Mouse (Mus musculus) macrophage (primary cell): ENCODE measurements around the gene Gon4l. TPM values are rescaled to one million over a fixed set of nuclear protein-coding genes. Genes with fewer than 3 reads are reported as not detected.

Experiments
- H3K27ac ChIP-seq: fragments of 350-480 bp; formaldehyde crosslinking; 2 replicates; pipeline ENCODE4 v1.9.0; 2021
- H3K36me3 ChIP-seq: fragments of 350-480 bp; formaldehyde crosslinking; 2 replicates; pipeline ENCODE4 v1.9.0; 2021; ENCODE audit errors: inconsistent target
- H3K4me3 ChIP-seq: fragments of 350-480 bp; formaldehyde crosslinking; 2 replicates; pipeline ENCODE4 v1.9.0; 2021; ENCODE audit errors: inconsistent target
- H3K79me2 ChIP-seq: fragments of 350-480 bp; formaldehyde crosslinking; 2 replicates; pipeline ENCODE4 v1.9.0; 2021; ENCODE audit errors: inconsistent target
- WGBS: methylation state at CpG from one replicate; pipeline ENCODE4 v1.1.7; 2026; ENCODE audit warnings: inconsistent platforms; ENCODE audit not compliant: missing documents; 5-methylcytosine and 5-hydroxymethylcytosine counted together
- polyA plus RNA-seq: library from polyadenylated mRNA; stranded (reverse); fragments of 250-400 nt; gene quantifications from 3 replicates; pipeline ENCODE4 v1.2.4, GENCODE M21; 2018; ENCODE audit warnings: inconsistent platforms

The Gon4l gene
- polyA plus RNA-seq, 1 experiment from 2014 or later: 13.8 TPM

- Histone ChIP-seq H3K79me2 (no peaks in the 10 kb centered on the region), H3K27ac (no peak overlapping the region), H3K4me3 (no peak overlapping the region), H3K36me3 (peaks cover 52% of the 10 kb centered on the region)
- WGBS: 100% methylated on average over 3 of the region's 3 CpGs
These were observed 94.5 kb downstream of the Gon4l start for GRCm38 (mm10) chr3:88929501-88929900.

GRCm38 (mm10) chr3:88939071-88939470 lies 104.0 kb downstream of the Gon4l start:
- 96% methylated on average over 9 of the region's 10 CpGs for WGBS

GRCm38 (mm10) chr3:88939749-88940148 lies 104.7 kb downstream of the Gon4l start:
- 73% methylated on average over 3 of the region's 3 CpGs for WGBS
- Histone ChIP-seq H3K79me2 (peaks cover 17% of the 10 kb centered on the region), H3K4me3 (no peak overlapping the region), H3K36me3 (peaks cover 26% of the 10 kb centered on the region), H3K27ac (no peak overlapping the region)

More at GRCm38 (mm10) chr3:88939071-88939470, 104.0 kb downstream of the Gon4l start:
- no peak overlapping the region for H3K27ac ChIP-seq
- H3K4me3 ChIP-seq: no peak overlapping the region
- H3K79me2 ChIP-seq: peaks cover 10% of the 10 kb centered on the region
- H3K36me3 ChIP-seq: peaks cover 26% of the 10 kb centered on the region

DNA sequence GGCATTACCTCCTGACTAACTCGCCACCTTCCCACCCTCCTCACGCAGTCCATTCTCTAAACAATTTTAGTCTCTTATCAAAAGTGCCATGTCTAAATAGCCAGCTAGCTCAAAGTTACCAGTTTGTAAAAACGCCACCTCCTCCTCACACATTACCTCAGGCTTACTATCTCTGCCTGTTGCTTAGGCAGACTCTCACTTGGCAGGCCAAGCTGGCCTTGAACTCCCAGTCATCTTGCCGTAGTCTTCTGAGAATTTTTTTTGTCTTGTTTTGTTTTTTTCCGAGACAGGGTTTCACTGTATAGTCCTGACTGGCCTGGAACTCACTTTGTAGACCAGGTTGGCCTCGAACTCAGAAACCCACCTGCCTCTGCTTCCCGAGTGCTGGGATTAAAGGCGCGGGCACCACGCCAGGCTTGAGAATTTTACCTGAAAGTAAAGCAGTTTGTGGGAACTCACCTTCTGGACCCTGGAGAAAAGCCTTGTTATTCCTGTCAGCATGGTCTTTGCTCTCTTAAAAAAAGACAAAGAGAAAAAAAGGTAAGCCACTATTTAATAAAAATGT lies 107.4 kb downstream of the Gon4l start:
- no peak overlapping the region for H3K4me3 ChIP-seq
- no peak overlapping the region for H3K27ac ChIP-seq
- H3K36me3 ChIP-seq: peaks cover 26% of the 10 kb centered on the region
- 91% methylated on average over 10 of the region's 10 CpGs for WGBS
- peaks cover 43% of the 10 kb centered on the region for H3K79me2 ChIP-seq

- peaks cover 26% of the 10 kb centered on the region for H3K36me3 ChIP-seq
- 98% methylated on average over 4 of the region's 4 CpGs for WGBS
- no peak overlapping the region for H3K4me3 ChIP-seq
- peaks cover 60% of the 10 kb centered on the region for H3K79me2 ChIP-seq
- H3K27ac ChIP-seq: no peak overlapping the region
These were observed 109.1 kb downstream of the Gon4l start for GRCm38 (mm10) chr3:88944109-88944508.

DNA sequence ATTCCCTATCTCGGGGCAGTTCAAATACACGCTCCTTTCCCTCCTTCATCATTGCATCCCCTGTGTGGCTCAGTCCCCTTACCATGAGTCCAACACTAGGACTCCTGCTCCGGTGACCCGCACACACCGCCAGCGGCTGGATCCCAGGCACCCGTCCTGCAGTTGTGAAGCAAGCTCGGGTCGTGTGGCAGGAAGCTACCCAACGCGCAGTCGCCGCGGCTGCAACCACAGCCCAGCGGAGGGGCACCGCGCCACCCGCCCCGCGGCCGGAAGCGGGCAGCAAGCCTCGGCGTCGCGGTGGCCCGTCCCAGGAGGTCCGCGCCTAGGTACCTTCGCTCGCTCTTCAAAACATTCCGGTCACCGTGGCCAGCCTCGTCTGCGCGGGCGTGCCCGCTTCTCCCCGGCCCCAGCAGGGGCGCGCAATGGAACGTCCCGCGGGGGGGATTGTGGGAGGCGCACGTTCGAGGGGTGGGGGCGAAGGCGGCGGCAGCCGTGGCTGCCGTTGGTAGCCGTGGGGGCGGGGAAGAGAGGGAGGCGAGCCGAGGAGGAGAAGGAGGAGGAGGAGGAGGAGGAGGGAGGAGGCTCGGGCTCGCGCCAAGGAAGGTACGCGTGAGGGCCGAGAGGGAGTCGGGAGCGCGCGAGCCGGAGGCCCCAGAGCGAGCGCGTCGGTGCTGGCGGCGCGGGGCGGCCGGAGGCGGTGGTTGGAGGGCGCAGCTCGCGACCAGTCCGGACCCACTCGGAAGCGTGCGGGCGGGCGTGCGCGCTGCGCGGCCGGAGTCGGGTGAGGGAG lies 115.0 kb downstream of the Gon4l start:
- Histone ChIP-seq H3K79me2 (peaks cover 90% of the 10 kb centered on the region), H3K27ac (peak overlapping the region; percentile 22; the same call in 1 of the 2 replicates), H3K4me3 (peak overlapping the region; percentile 92), H3K36me3 (no peaks in the 10 kb centered on the region)
- under 1% methylated on average over 37 of the region's 92 CpGs for WGBS

GRCm38 (mm10) chr3:88950576-88951326 lies 115.7 kb downstream of the Gon4l start, which contains the start of the genes Ash1l and Dap3:
TSS of gene Ash1l (plus strand) at chr3:88950622.
TSS of gene Dap3 (minus strand) at chr3:88951181.
- Histone ChIP-seq H3K79me2 (peaks cover 90% of the 10 kb centered on the region), H3K27ac (peak within 1 kb of the TSS; percentile 91), H3K4me3 (peak within 1 kb of the TSS; percentile 92), H3K36me3 (no peaks in the 10 kb centered on the region)
- WGBS: under 1% methylated on average over 38 of the region's 64 CpGs

DNA sequence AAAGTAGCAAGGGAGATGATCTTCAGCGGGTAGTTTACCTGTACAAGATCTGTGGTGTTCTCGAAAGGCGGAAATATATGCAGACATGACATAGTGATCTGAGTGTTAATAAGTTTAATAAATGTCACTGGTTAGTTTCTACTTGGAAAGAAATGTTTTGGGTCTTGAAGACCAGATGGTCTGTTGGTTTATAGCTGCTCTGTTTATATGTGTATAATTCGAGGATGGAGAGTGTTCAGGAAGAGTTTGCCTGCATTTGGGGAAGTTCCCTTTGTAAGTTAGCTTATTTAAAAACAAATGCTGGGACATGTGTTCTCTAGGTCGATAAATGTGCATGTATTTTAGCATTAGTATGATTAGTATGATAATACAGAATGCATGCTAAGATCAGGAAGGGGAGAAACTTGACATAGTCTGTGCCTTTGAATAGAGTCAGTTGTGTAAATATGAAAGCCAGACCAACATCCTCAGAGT lies 116.3 kb downstream of the Gon4l start:
- Histone ChIP-seq H3K36me3 (no peaks in the 10 kb centered on the region), H3K79me2 (peaks cover 90% of the 10 kb centered on the region), H3K4me3 (peak overlapping the region; percentile 92), H3K27ac (peak overlapping the region; percentile 91)
- 0% methylated on average over 5 of the region's 5 CpGs for WGBS

DNA sequence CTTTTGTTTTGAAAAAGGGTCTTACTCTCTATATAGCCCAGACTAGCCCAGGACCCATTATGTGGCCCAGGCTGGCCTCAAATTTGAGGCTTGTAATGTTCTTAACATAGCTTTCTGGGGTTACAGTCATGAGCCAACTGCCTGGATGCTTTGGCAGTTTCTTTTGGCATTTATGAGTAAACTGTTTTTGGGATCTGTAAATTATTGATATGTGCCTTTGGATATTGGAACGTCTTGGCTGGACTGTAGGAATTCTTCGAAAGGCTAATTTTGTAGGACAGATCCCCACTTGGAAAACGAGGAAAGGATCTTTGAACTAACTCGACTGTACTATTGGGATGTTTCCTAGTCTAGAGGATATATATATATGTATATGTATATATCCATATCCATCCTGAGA lies 118.2 kb downstream of the Gon4l start:
- Histone ChIP-seq H3K27ac (no peak overlapping the region), H3K36me3 (no peaks in the 10 kb centered on the region), H3K4me3 (no peak overlapping the region), H3K79me2 (peaks cover 90% of the 10 kb centered on the region)
- 83% methylated on average over 3 of the region's 4 CpGs for WGBS

GRCm38 (mm10) chr3:88953736-88954135 lies 118.7 kb downstream of the Gon4l start:
- no peak overlapping the region for H3K4me3 ChIP-seq
- peaks cover 90% of the 10 kb centered on the region for H3K79me2 ChIP-seq
- no peak overlapping the region for H3K27ac ChIP-seq
- H3K36me3 ChIP-seq: no peaks in the 10 kb centered on the region

Other genes starting within 250 kb of the Gon4l start
- 83.0 to 111 TPM (median 86.2 TPM) in 3 replicates for gene Arhgef2, start 229.3 kb upstream of the Gon4l start, polyA plus RNA-seq
- gene Rxfp4, start 182.1 kb upstream of the Gon4l start, polyA plus RNA-seq: not detected in 3 replicates
- 23.7 to 38.1 TPM (median 25.0 TPM) in 3 replicates for gene Khdc4, start 149.4 kb upstream of the Gon4l start, polyA plus RNA-seq
- gene Rit1, start 118.4 kb upstream of the Gon4l start, polyA plus RNA-seq: 63.4 to 99.3 TPM (median 90.4 TPM) in 3 replicates
- 6.1 to 6.8 TPM (median 6.2 TPM) in 3 replicates for gene Syt11, start 60.1 kb upstream of the Gon4l start, polyA plus RNA-seq
- gene Msto1, start 78.8 kb downstream of the Gon4l start, polyA plus RNA-seq: 11.2 to 22.5 TPM (median 13.4 TPM) in 3 replicates
- gene Ash1l, start 115.4 kb downstream of the Gon4l start, polyA plus RNA-seq: 11.3 to 14.9 TPM (median 12.2 TPM) in 3 replicates
- gene Dap3, start 116.0 kb downstream of the Gon4l start, polyA plus RNA-seq: 20.8 to 37.1 TPM (median 35.9 TPM) in 3 replicates